Mouse (Mus musculus) liver, embryonic 14.5 days (tissue): ENCODE measurements around the gene Acox1. TPM values are rescaled to one million over a fixed set of nuclear protein-coding genes. Genes with fewer than 3 reads are reported as not detected.

Experiments used
- ATAC-seq: fragments of 200-750 bp; cut with Nextera tagmentation; 2 replicates; pipeline ENCODE4 v1.8.0; 2017; ENCODE audit warnings: moderate number of reproducible peaks, mild to moderate bottlenecking, moderate library complexity; ENCODE audit not compliant: insufficient read depth
- DNase-seq, 3 experiments: peaks; one replicate each; pipeline ENCODE4 v3.0.0-alpha.2; 2012 to 2013; ENCODE audit warnings: low read depth in 3 of 3, low spot score in 3 of 3
- H3K27ac ChIP-seq: fragments of 300-500 bp; sonication (generic); 2 replicates; pipeline ENCODE4 v1.5.1; 2014; ENCODE audit warnings: moderate library complexity, mild to moderate bottlenecking, control low read depth, inconsistent platforms
- H3K27me3 ChIP-seq: fragments of 300-500 bp; sonication (generic); 2 replicates; pipeline ENCODE4 v1.6.1; 2014; ENCODE audit warnings: mild to moderate bottlenecking, low read length, moderate library complexity; ENCODE audit not compliant: control insufficient read depth, insufficient read depth
- H3K36me3 ChIP-seq: fragments of 300-500 bp; sonication (generic); replicated peaks from 2 replicates; pipeline ENCODE4 v1.6.1; 2014; ENCODE audit warnings: low read depth; ENCODE audit not compliant: control insufficient read depth, insufficient read depth
- H3K4me1 ChIP-seq, 2 experiments: fragments of 200-500 bp in 1 of 2; fragments of 300-500 bp in 1 of 2; sonication (generic) in 1 of 2; replicated peaks; 2 replicates each; pipeline ENCODE4 v1.6.1; 2012 to 2014; ENCODE audit warnings: antibody characterized with exemption in 1 of 2, inconsistent platforms in 1 of 2, low read length in 1 of 2; ENCODE audit not compliant: control insufficient read depth in 2 of 2, insufficient read depth in 2 of 2
- H3K4me2 ChIP-seq: fragments of 300-500 bp; sonication (generic); 2 replicates; pipeline ENCODE4 v1.6.1; 2014; ENCODE audit warnings: low read depth, mild to moderate bottlenecking, control low read depth, moderate library complexity
- H3K4me3 ChIP-seq, 2 experiments: fragments of 200-500 bp in 1 of 2; fragments of 300-500 bp in 1 of 2; sonication (generic) in 1 of 2; 2 replicates each; pipeline ENCODE4 v1.5.1; 2012 to 2014; ENCODE audit warnings: low read depth in 2 of 2, low read length in 2 of 2, mild to moderate bottlenecking in 2 of 2, control low read depth in 1 of 2, inconsistent platforms in 1 of 2, moderate library complexity in 1 of 2; ENCODE audit not compliant: insufficient read depth in 1 of 2
- H3K9ac ChIP-seq: fragments of 300-500 bp; sonication (generic); replicated peaks from 2 replicates; pipeline ENCODE4 v1.6.1; 2014; ENCODE audit warnings: mild to moderate bottlenecking, control low read depth, moderate library complexity
- H3K9me3 ChIP-seq: fragments of 300-500 bp; sonication (generic); 2 replicates; pipeline ENCODE4 v1.6.1; 2016; ENCODE audit warnings: low read length, mixed read lengths; ENCODE audit not compliant: control insufficient read depth
- CTCF ChIP-seq: IDR thresholded peaks from 2 replicates; pipeline ENCODE4 v1.5.1; 2016; ENCODE audit warnings: antibody characterized with exemption, low read depth, control low read depth
- EP300 ChIP-seq: IDR thresholded peaks from 2 replicates; pipeline ENCODE4 v1.6.1; 2016; ENCODE audit warnings: antibody characterized with exemption, low read depth
- WGBS: fragments of 180-500 bp; shearing (Covaris S2); extraction: QIAGEN DNeasy Blood & Tissue Kit; methylation state at CpG from one replicate; pipeline ENCODE4 v1.1.7; 2014; ENCODE audit not compliant: insufficient replicate concordance; 5-methylcytosine and 5-hydroxymethylcytosine counted together
- polyA plus RNA-seq, 2 experiments: library from polyadenylated mRNA; depleted of rRNA in 1 of 2; stranded (reverse) in 1 of 2; unstranded in 1 of 2; fragments of >200 nt; fragmentation: Nextera tagmentation in 1 of 2; extraction: Ambion mirVana in 1 of 2; gene quantifications; 2 replicates each; pipeline versions ENCODE4 v1.2.1 to v1.2.3; 2012 to 2014

Acox1 gene
- polyA plus RNA-seq, 2 experiments: 14.8 to 16.6 TPM

DNA sequence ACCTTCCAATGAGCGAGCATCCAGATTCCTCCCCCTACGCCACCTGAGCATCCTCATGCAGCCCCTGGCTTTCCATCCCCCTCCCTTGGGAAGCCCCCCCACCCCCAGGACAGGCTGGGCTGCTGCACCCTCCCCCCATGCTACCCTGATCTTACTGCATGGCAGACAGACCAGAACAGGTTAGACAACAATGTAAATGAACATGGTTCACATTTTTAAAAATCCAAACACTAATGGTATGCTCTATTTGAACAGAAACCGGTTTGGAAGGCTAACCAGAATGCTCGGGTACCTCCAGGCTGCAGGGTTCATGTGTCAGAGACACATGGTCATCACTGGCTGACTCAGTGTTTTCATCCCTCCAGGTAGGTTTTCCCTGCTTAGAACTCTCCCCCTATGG is 29.9 kb upstream of the Acox1 start:
- H3K4me1 ChIP-seq: no peaks in the 10 kb centered on the region
- no peak overlapping the region for H3K4me2 ChIP-seq
- no peak for TF ChIP-seq CTCF
- TF ChIP-seq EP300: no peak
- DNase-seq: no peak
- H3K4me3 ChIP-seq: no peak overlapping the region
- peaks cover 6% of the 10 kb centered on the region for H3K27me3 ChIP-seq
- H3K9ac ChIP-seq: no peak overlapping the region
- no peak for ATAC-seq
- no peaks in the 10 kb centered on the region for H3K36me3 ChIP-seq
- 55% methylated on average over 4 of the region's 4 CpGs for WGBS
- H3K9me3 ChIP-seq: no peaks in the 10 kb centered on the region
- no peak overlapping the region for H3K27ac ChIP-seq

- Histone ChIP-seq H3K36me3 (no peaks in the 10 kb centered on the region), H3K4me1 (no peaks in the 10 kb centered on the region), H3K27ac (no peak overlapping the region), H3K4me3 (no peak overlapping the region), H3K27me3 (peaks cover 28% of the 10 kb centered on the region), H3K9ac (no peak overlapping the region), H3K9me3 (no peaks in the 10 kb centered on the region), H3K4me2 (no peak overlapping the region)
- 0% methylated on average over 2 of the region's 2 CpGs for WGBS
- DNase-seq (peak; percentile 56 to 59 (median 58)), ATAC-seq (no peak)
- TF ChIP-seq EP300: no peak
- TF ChIP-seq CTCF: peak; percentile 96
Measured at GRCm38 (mm10) chr11:116226414-116226813, 27.6 kb upstream of the Acox1 start.

DNA sequence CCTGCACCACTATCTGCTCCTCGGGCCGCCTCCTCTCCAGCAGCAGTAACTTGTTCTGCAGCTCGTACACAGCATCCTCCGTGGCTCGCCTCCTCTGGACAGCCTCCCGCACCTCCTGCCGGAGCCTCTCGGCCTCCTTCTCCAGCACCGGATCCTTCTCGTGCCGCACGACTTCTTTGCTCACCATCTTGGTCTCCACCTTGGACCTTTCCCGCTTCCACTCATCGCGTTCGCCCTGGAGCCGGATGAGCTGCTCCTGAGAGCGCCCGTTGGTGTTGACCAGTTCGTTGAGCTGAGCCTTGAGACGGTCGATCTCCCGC is 23.9 kb upstream of the Acox1 start:
- H3K4me2 ChIP-seq: peak overlapping the region; percentile 21; the same call in 1 of the 2 replicates
- 12% methylated on average over 23 of the region's 23 CpGs for WGBS
- TF ChIP-seq EP300 (no peak), CTCF (no peak)
- peaks cover 38% of the 10 kb centered on the region for H3K27me3 ChIP-seq
- no peak overlapping the region for H3K9ac ChIP-seq
- H3K9me3 ChIP-seq: no peaks in the 10 kb centered on the region
- no peaks in the 10 kb centered on the region for H3K36me3 ChIP-seq
- no peak overlapping the region; a peak in 1 of 4 replicates for H3K4me3 ChIP-seq
- ATAC-seq: no peak
- peaks cover 3 to 14% of the 10 kb centered on the region in 2 experiments; a peak in 3 of 4 replicates for H3K4me1 ChIP-seq
- H3K27ac ChIP-seq: no peak overlapping the region
- DNase-seq: no peak

- peak overlapping the region; percentile 21; the same call in 1 of the 2 replicates for H3K4me2 ChIP-seq
- H3K4me3 ChIP-seq: no peak overlapping the region; a peak in 1 of 4 replicates
- no peak overlapping the region for H3K27ac ChIP-seq
- TF ChIP-seq CTCF (no peak), EP300 (no peak)
- peaks cover 38% of the 10 kb centered on the region for H3K27me3 ChIP-seq
- 7% methylated on average over 53 of the region's 53 CpGs for WGBS
- peaks cover 3 to 14% of the 10 kb centered on the region in 2 experiments; a peak in 3 of 4 replicates for H3K4me1 ChIP-seq
- no peak overlapping the region for H3K9ac ChIP-seq
- no peaks in the 10 kb centered on the region for H3K36me3 ChIP-seq
- no peaks in the 10 kb centered on the region for H3K9me3 ChIP-seq
- DNase-seq (no peak), ATAC-seq (no peak)
Measured at GRCm38 (mm10) chr11:116221931-116222739, 23.3 kb upstream of the Acox1 start.

- Histone ChIP-seq H3K4me2 (no peak overlapping the region), H3K27me3 (peaks cover 38% of the 10 kb centered on the region), H3K4me1 (peaks cover 3 to 14% of the 10 kb centered on the region in 2 experiments; a peak in 3 of 4 replicates), H3K9me3 (no peaks in the 10 kb centered on the region), H3K4me3 (no peak overlapping the region), H3K9ac (no peak overlapping the region), H3K36me3 (no peaks in the 10 kb centered on the region), H3K27ac (no peak overlapping the region)
- ATAC-seq (peak; percentile 34; the same call in 1 of the 2 replicates), DNase-seq (peak; percentile 30 to 52 (median 37))
- 12% methylated on average over 4 of the region's 4 CpGs for WGBS
- TF ChIP-seq EP300 (no peak), CTCF (peak; percentile 83)
Measured at GRCm38 (mm10) chr11:116219885-116220284, 21.0 kb upstream of the Acox1 start.
